Mouse (Mus musculus) liver, embryonic 16.5 days (tissue): ENCODE results near the gene Midn. TPM values are rescaled to one million over a fixed set of nuclear protein-coding genes. Genes with fewer than 3 reads are reported as not detected.

Experiments used
- ATAC-seq: fragments of 200-750 bp; cut with Nextera tagmentation; 2 replicates; pipeline ENCODE4 v1.8.0; 2017; ENCODE audit warnings: low read depth, mild to moderate bottlenecking, moderate number of reproducible peaks, moderate library complexity
- H3K27ac ChIP-seq: fragments of 300-500 bp; sonication (generic); 2 replicates; pipeline ENCODE4 v1.5.1; 2014; ENCODE audit warnings: mild to moderate bottlenecking, low read length
- H3K27me3 ChIP-seq: fragments of 300-500 bp; sonication (generic); 2 replicates; pipeline ENCODE4 v1.6.1; 2014; ENCODE audit warnings: low read depth, low read length, mixed read lengths; ENCODE audit not compliant: control insufficient read depth, insufficient read depth
- H3K36me3 ChIP-seq: fragments of 300-500 bp; sonication (generic); 2 replicates; pipeline ENCODE4 v1.6.1; 2014; ENCODE audit warnings: mild to moderate bottlenecking; ENCODE audit not compliant: control insufficient read depth, insufficient read depth
- H3K4me1 ChIP-seq: fragments of 300-500 bp; sonication (generic); 2 replicates; pipeline ENCODE4 v1.6.1; 2014; ENCODE audit warnings: low read depth, low read length, mixed read lengths; ENCODE audit not compliant: control insufficient read depth
- H3K4me2 ChIP-seq: fragments of 300-500 bp; sonication (generic); 2 replicates; pipeline ENCODE4 v1.6.1; 2014; ENCODE audit warnings: low read depth, low read length, mixed read lengths
- H3K4me3 ChIP-seq: fragments of 300-500 bp; sonication (generic); 2 replicates; pipeline ENCODE4 v1.5.1; 2014; ENCODE audit warnings: low read depth, mild to moderate bottlenecking, low read length
- H3K9ac ChIP-seq: fragments of 300-500 bp; sonication (generic); 2 replicates; pipeline ENCODE4 v1.6.1; 2014; ENCODE audit warnings: low read depth, low read length
- H3K9me3 ChIP-seq: fragments of 300-500 bp; sonication (generic); replicated peaks from 2 replicates; pipeline ENCODE4 v1.6.1; 2016; ENCODE audit warnings: low read length; ENCODE audit not compliant: control insufficient read depth
- WGBS: fragments of 180-500 bp; shearing (Covaris S2); extraction: QIAGEN DNeasy Blood & Tissue Kit; methylation state at CpG from one replicate; pipeline ENCODE4 v1.1.7; 2014; ENCODE audit not compliant: insufficient replicate concordance; 5-methylcytosine and 5-hydroxymethylcytosine counted together
- polyA plus RNA-seq: library from polyadenylated mRNA; unstranded; fragments of >200 nt; fragmentation: Nextera tagmentation; extraction: Ambion mirVana; gene quantifications from 2 replicates; pipeline ENCODE4 v1.2.1, GENCODE M21; 2015

Midn gene
- polyA plus RNA-seq, 1 experiment from 2014 or later = 2.6 TPM

DNA sequence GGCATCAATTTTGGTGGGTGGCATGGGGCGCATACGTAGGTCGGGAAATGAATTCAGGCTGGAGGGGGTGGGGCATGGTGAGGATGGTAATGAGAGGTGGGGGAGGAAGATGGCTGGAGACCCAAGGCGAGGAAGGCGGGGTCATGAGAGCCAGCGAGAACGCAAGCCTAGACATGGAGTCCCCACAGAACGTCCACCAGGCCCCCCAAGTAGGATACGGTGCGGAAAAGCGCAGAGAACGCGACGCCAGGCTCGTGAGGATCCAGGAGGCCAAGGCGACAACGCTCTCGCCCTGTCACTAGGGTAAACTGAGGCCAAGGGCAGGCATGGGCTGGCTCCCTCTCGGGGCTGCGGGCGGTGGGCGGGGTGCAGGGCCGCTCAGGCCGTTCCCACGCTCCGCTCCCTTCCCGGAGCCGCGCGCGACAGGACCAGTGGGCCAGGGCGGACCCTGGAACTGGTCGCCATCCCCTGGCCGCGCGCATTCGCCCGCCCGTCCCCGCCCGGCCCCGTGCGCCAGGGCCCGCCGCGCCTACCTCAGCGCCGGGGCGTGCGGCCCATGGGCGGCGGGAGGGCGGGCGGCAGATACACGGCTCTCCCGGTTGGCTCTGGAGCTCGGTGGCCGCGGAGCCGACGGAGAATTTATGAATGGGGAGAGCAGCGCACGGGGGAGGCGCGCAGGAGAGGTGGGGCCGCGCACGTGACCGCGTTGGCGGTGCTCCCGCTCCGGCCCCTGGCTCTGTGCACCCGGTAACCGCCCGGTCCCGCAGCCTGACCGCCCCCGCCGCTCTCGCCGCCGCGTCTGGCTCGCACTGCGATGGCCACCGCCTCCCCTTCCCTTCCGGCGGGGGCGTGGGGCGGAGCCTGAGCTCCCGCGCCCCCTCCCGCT lies 9.3 kb upstream of the Midn start, which contains the start of gene Atp5d:
Gene Atp5d, plus strand, starts transcription at position 80 of the 886 bp plus-strand sequence.
- H3K27ac ChIP-seq = 0 out of 2 replicates have a peak within 1 kb of the TSS, but pooled peaks have one; percentile 11
- H3K4me1 ChIP-seq = peaks cover 61% of the 10 kb centered on the region
- H3K27me3 ChIP-seq = peaks cover 54% of the 10 kb centered on the region
- H3K9me3 ChIP-seq = no peaks in the 10 kb centered on the region
- peaks cover under 1% of the 10 kb centered on the region; the same call in 1 of the 2 replicates for H3K36me3 ChIP-seq
- H3K4me2 ChIP-seq = peak within 1 kb of the TSS; percentile 93
- under 1% methylated on average over 87 of the region's 94 CpGs for WGBS
- H3K4me3 ChIP-seq = peak within 1 kb of the TSS; percentile 63
- peak within 1 kb of the TSS; percentile 56 for H3K9ac ChIP-seq
- peak; percentile 1; the same call in 1 of the 2 replicates for ATAC-seq

DNA sequence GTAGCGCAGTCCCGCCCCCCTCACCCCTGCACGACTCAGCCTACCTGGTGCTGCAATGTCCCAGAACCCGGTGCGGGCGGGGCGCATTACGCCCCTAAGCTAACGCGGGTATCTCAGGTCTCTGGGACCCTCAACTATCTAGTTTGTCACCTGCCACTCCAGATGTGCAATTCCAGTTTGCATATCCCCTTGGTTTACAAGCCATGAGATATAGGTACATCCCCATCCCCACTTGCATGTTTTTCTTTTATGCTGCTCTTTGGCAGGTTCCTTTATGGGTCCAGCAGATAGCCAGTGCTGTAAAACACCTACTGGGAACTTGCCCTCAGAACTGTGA lies 8.7 kb upstream of the Midn start:
- WGBS = under 1% methylated on average over 9 of the region's 10 CpGs
- H3K36me3 ChIP-seq = peaks cover 6% of the 10 kb centered on the region
- no peak for ATAC-seq
- no peaks in the 10 kb centered on the region for H3K9me3 ChIP-seq
- peaks cover 64% of the 10 kb centered on the region for H3K4me1 ChIP-seq
- H3K27me3 ChIP-seq = peaks cover 54% of the 10 kb centered on the region
- no peak overlapping the region for H3K27ac ChIP-seq
- peak overlapping the region; percentile 56 for H3K9ac ChIP-seq
- H3K4me2 ChIP-seq = peak overlapping the region; percentile 93
- H3K4me3 ChIP-seq = peak overlapping the region; percentile 63

DNA sequence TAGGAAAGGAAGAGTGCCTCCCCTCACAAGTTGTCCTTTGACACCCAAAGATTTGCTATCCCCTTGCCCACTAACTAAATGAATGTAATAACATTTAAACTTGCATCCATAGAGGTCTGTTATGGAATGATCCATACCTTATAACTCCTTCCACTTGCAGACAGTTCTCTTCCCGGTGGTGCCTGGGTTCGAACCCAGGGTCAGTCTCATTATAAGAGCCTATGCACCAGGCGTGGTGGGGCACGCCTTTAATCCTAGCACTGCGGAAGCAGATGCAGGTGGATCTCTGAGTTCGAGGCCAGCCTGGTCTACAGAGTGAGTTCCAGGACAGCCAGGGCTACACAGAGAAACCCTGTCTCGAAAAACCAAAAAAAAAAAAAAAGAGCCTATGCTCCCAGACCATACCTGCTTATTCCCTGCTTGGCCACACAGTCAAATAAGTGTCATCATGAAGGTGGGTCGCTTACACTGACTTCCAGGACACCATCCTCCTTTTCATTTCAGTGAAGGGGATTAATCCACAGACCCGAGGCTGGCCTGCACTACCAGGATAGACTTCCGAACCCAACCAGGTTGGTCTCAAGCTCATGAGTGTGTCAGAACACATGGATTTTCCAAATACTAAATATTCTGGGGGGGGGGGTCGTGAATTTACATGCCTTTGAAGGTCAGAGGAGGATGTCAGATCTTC lies 8.0 kb upstream of the Midn start:
- no peak overlapping the region for H3K27ac ChIP-seq
- H3K9me3 ChIP-seq = no peaks in the 10 kb centered on the region
- peaks cover 67% of the 10 kb centered on the region for H3K4me1 ChIP-seq
- no peak overlapping the region for H3K4me3 ChIP-seq
- H3K4me2 ChIP-seq = 0 out of 2 replicates have a peak overlapping the region, but pooled peaks have one; percentile 93
- H3K27me3 ChIP-seq = peaks cover 52% of the 10 kb centered on the region
- peaks cover 13% of the 10 kb centered on the region for H3K36me3 ChIP-seq
- WGBS = 67% methylated on average over 11 of the region's 11 CpGs
- H3K9ac ChIP-seq = no peak overlapping the region
- no peak for ATAC-seq

DNA sequence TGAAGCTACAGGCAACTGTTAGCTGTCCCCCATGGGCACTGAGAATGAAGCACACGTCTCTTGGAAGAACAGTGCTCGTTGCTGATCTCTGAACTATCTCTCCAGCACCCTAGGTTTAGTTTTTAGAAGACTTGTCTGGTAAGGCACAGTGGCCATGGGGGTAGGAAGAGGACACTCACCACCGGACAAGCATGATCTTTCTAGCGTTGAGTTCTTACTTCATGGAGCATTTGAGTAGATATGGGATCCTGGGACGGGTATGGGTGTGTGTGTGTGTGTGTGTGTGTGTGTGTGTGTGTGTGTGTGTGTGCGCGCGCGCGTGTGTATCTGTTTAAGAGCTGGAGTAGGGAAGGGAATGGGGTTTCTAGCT lies 7.4 kb upstream of the Midn start, which contains the start of gene Cbarp:
Gene Cbarp, minus strand, starts transcription at position 170 of the 370 bp plus-strand sequence.
- H3K9ac ChIP-seq = peak within 1 kb of the TSS; percentile 67
- H3K36me3 ChIP-seq = peaks cover 16% of the 10 kb centered on the region

DNA sequence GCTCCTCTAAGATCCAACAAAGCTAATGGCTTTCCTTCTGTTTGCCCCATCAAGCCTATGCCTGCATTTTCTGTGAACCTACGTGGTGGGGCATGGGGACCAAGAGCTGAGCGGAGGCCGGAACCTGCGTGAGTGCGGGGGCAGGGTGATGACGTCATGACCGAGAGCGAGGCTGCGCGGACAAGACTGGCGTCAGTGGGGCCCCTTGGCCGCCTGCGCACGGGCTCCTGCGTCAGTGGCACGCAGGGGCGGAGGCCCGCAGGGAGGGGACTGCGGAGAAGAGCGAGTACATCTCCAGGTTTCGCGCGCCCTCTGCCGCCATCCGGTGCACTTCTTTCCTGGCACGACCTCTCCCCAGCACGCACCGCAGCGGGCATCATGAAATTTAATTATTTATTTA lies 6.8 kb upstream of the Midn start:
- ATAC-seq = peak; percentile 75
- peak overlapping the region; percentile 75 for H3K4me3 ChIP-seq
- H3K27me3 ChIP-seq = peaks cover 42% of the 10 kb centered on the region
- H3K36me3 ChIP-seq = peaks cover 16% of the 10 kb centered on the region
- peak overlapping the region; percentile 87 for H3K27ac ChIP-seq
- H3K9me3 ChIP-seq = no peaks in the 10 kb centered on the region
- H3K9ac ChIP-seq = peak overlapping the region; percentile 67
- WGBS = 0% methylated on average over 29 of the region's 29 CpGs
- peaks cover 78% of the 10 kb centered on the region for H3K4me1 ChIP-seq
- peak overlapping the region; percentile 72 for H3K4me2 ChIP-seq

More for the DNA sequence above, 7.4 kb upstream of the Midn start, which contains the start of gene Cbarp:
- peak within 1 kb of the TSS; percentile 87 for H3K27ac ChIP-seq
- H3K9me3 ChIP-seq = no peaks in the 10 kb centered on the region
- H3K4me1 ChIP-seq = peaks cover 72% of the 10 kb centered on the region
- peak within 1 kb of the TSS; percentile 93 for H3K4me2 ChIP-seq
- no peak for ATAC-seq
- peak within 1 kb of the TSS; percentile 75 for H3K4me3 ChIP-seq
- WGBS = 64% methylated on average over 10 of the region's 10 CpGs
- peaks cover 48% of the 10 kb centered on the region for H3K27me3 ChIP-seq

DNA sequence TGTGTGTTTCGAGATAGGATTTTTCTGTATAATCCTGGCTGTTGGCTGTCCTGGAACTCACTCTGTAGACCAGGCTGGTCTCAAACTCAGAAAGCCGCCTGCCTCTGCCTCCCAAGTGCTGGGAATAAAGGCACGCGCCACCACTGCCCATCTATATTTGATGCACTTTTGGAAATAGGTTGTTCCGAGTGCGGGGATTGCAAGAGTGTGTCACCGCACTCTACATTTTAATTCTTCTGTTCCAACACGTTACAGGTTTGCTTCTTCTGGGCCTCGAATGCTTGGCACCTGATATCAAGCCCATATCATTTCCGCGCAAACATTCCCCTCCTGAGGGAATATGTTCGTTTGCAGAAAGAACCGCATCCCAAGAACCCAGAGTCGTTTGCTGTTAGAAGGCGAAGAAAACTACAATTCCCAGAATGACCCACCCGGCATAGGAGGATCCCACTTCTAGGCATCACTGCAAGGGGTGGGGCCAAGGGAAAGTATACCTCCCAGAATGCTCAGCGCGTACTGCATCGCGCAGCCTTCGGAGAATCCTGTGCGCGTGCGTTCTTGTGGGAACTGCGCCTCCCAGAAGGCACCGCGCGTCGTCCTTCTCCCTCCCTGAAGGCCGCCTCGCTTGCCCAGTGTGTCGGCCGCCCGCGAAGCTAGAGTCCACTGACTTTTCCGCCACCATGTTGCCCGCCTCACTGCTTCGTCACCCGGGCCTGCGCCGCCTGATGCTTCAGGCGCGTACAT lies 6.1 kb upstream of the Midn start:
- Histone ChIP-seq H3K4me2 (peak overlapping the region; percentile 72), H3K27me3 (peaks cover 35% of the 10 kb centered on the region), H3K36me3 (peaks cover 16% of the 10 kb centered on the region), H3K9ac (peak overlapping the region; percentile 88), H3K9me3 (no peaks in the 10 kb centered on the region), H3K4me1 (peaks cover 81% of the 10 kb centered on the region), H3K4me3 (peak overlapping the region; percentile 75), H3K27ac (peak overlapping the region; percentile 94)
- WGBS = under 1% methylated on average over 43 of the region's 43 CpGs
- ATAC-seq = peak; percentile 88

DNA sequence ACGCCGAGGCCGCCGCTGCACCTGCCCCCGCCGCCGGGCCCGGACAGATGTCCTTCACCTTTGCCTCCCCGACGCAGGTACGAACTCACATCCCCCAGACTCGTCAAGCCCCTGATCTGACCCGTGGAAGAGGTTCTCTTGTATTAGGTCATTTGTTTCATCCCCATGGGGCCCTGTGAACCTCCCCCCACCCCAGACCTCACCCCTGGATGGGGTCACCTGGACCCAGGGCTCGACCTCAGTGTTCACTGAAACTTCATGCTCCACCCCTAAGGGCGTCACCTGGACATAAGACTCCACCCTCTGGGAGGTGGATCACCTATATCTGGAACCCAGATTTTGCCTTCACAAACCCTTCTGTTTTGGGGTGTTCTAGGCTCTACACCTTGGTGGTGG lies 5.5 kb upstream of the Midn start:
- H3K4me1 ChIP-seq = peaks cover 81% of the 10 kb centered on the region
- WGBS = under 1% methylated on average over 15 of the region's 15 CpGs

DNA sequence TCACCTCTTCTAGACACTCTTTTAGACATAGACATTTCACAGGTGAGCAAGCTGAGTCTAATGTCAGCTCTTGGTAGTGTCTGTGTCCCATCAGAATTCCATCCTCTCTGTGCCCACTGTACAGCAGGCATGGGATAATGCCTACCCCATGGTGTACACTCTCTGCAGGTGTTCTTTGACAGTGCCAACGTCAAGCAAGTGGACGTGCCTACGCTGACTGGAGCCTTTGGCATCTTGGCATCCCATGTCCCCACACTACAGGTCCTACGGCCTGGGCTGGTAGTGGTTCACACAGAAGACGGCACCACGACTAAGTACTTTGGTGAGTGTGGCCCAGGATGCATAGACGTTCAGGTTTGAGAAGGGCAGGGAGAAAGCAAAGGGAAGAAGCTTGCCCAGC lies 4.4 kb upstream of the Midn start:
- peaks cover 79% of the 10 kb centered on the region for H3K4me1 ChIP-seq
- no peak overlapping the region for H3K27ac ChIP-seq
- H3K4me3 ChIP-seq = no peak overlapping the region
- ATAC-seq = no peak
- H3K36me3 ChIP-seq = peaks cover 16% of the 10 kb centered on the region
- 85% methylated on average over 7 of the region's 7 CpGs for WGBS
- no peaks in the 10 kb centered on the region for H3K9me3 ChIP-seq
- peaks cover 18% of the 10 kb centered on the region for H3K27me3 ChIP-seq
- no peak overlapping the region for H3K9ac ChIP-seq
- 0 out of 2 replicates have a peak overlapping the region, but pooled peaks have one; percentile 72 for H3K4me2 ChIP-seq

More for the DNA sequence above, 5.5 kb upstream of the Midn start:
- ATAC-seq = peak; percentile 32
- H3K36me3 ChIP-seq = peaks cover 16% of the 10 kb centered on the region
- peak overlapping the region; percentile 72 for H3K4me2 ChIP-seq
- peak overlapping the region; percentile 94 for H3K27ac ChIP-seq
- H3K4me3 ChIP-seq = peak overlapping the region; percentile 75
- no peaks in the 10 kb centered on the region for H3K9me3 ChIP-seq
- peaks cover 29% of the 10 kb centered on the region for H3K27me3 ChIP-seq
- H3K9ac ChIP-seq = peak overlapping the region; percentile 88
